Mouse (Mus musculus) liver, embryonic 16.5 days (tissue): ENCODE data around the gene Pdhx. TPM values are rescaled to one million over a fixed set of nuclear protein-coding genes. Genes with fewer than 3 reads are reported as not detected.

Source experiments
- ATAC-seq: fragments of 200-750 bp; cut with Nextera tagmentation; 2 replicates; pipeline ENCODE4 v1.8.0; 2017; ENCODE audit warnings: low read depth, mild to moderate bottlenecking, moderate number of reproducible peaks, moderate library complexity
- H3K27ac ChIP-seq: fragments of 300-500 bp; sonication (generic); 2 replicates; pipeline ENCODE4 v1.5.1; 2014; ENCODE audit warnings: mild to moderate bottlenecking, low read length
- H3K27me3 ChIP-seq: fragments of 300-500 bp; sonication (generic); 2 replicates; pipeline ENCODE4 v1.6.1; 2014; ENCODE audit warnings: low read depth, low read length, mixed read lengths; ENCODE audit not compliant: control insufficient read depth, insufficient read depth
- H3K36me3 ChIP-seq: fragments of 300-500 bp; sonication (generic); 2 replicates; pipeline ENCODE4 v1.6.1; 2014; ENCODE audit warnings: mild to moderate bottlenecking; ENCODE audit not compliant: control insufficient read depth, insufficient read depth
- H3K4me1 ChIP-seq: fragments of 300-500 bp; sonication (generic); 2 replicates; pipeline ENCODE4 v1.6.1; 2014; ENCODE audit warnings: low read depth, low read length, mixed read lengths; ENCODE audit not compliant: control insufficient read depth
- H3K4me2 ChIP-seq: fragments of 300-500 bp; sonication (generic); 2 replicates; pipeline ENCODE4 v1.6.1; 2014; ENCODE audit warnings: low read depth, low read length, mixed read lengths
- H3K4me3 ChIP-seq: fragments of 300-500 bp; sonication (generic); 2 replicates; pipeline ENCODE4 v1.5.1; 2014; ENCODE audit warnings: low read depth, mild to moderate bottlenecking, low read length
- H3K9ac ChIP-seq: fragments of 300-500 bp; sonication (generic); 2 replicates; pipeline ENCODE4 v1.6.1; 2014; ENCODE audit warnings: low read depth, low read length
- H3K9me3 ChIP-seq: fragments of 300-500 bp; sonication (generic); replicated peaks from 2 replicates; pipeline ENCODE4 v1.6.1; 2016; ENCODE audit warnings: low read length; ENCODE audit not compliant: control insufficient read depth
- WGBS: fragments of 180-500 bp; shearing (Covaris S2); extraction: QIAGEN DNeasy Blood & Tissue Kit; methylation state at CpG from one replicate; pipeline ENCODE4 v1.1.7; 2014; ENCODE audit not compliant: insufficient replicate concordance; 5-methylcytosine and 5-hydroxymethylcytosine counted together
- polyA plus RNA-seq: library from polyadenylated mRNA; unstranded; fragments of >200 nt; fragmentation: Nextera tagmentation; extraction: Ambion mirVana; gene quantifications from 2 replicates; pipeline ENCODE4 v1.2.1, GENCODE M21; 2015

Pdhx gene
- polyA plus RNA-seq, 1 experiment from 2014 or later, result 18.0 TPM

DNA sequence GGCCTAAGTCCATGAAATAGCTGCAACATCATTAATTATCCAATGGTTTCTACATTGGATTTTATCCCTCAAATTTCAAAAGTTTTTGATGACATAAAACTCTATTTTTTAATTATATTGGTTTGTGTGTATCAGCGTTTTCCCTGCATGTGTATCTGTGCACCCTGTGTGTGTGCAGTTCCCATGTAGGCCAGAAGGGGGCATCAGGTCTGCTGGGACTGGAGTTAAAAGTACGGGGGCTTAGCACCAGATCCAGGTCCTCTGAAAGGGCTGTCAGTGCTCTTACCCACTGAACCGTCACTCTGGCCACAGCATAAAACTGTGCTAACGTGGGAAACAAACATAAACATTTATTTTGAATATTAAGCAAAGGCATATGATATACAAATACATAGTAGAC lies 14.8 kb upstream of the Pdhx start:
- Histone ChIP-seq H3K36me3 (peaks cover 7% of the 10 kb centered on the region), H3K4me3 (no peak overlapping the region), H3K4me1 (no peaks in the 10 kb centered on the region), H3K4me2 (no peak overlapping the region), H3K27me3 (no peaks in the 10 kb centered on the region), H3K9me3 (no peaks in the 10 kb centered on the region), H3K27ac (no peak overlapping the region), H3K9ac (no peak overlapping the region)
- WGBS, result 90% methylated on average over 4 of the region's 4 CpGs
- no peak for ATAC-seq

DNA sequence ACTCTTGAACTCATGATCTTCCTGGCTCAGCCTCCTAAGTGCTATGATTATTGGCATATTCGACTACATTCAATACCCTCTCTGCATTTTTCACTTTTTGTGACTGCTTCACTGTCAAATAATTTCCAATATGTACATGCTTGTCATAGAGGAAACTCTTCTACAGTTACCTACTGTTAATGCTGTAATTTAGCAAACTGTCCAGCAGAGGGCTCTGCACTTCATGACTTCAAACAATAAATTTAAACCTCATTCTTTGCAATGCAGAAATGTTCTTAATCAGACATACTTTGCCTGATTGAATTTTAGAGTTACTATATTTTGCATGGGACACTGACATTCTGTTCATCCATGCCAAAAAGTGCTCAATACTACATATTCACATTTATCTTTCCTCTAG lies 13.1 kb upstream of the Pdhx start:
- 8% methylated on average over 1 of the region's 1 CpGs for WGBS
- Histone ChIP-seq H3K4me3 (no peak overlapping the region), H3K4me2 (no peak overlapping the region), H3K9me3 (no peaks in the 10 kb centered on the region), H3K36me3 (peaks cover 7% of the 10 kb centered on the region), H3K4me1 (no peaks in the 10 kb centered on the region), H3K9ac (no peak overlapping the region), H3K27ac (no peak overlapping the region), H3K27me3 (no peaks in the 10 kb centered on the region)
- ATAC-seq, result no peak

DNA sequence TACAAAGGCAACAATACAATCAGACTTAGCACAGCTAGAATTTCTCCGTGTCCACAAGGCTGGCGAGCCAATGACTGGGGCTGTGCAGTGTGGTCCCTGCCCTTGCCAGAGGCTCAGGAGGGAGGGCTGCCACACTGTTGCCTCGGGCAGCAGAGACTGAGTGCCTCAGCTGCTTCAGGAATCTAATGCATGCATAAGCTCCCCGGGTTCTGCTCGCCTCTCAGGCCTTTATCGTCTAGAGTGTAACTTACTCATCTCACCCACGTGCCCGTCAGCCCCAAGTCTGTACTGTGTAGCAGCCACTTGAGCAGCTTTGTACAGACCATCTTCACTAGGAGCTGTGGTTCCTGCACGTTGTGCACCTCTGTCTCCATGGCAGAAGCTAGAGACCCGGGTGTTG lies 12.3 kb upstream of the Pdhx start:
- peaks cover 7% of the 10 kb centered on the region for H3K36me3 ChIP-seq
- H3K4me1 ChIP-seq, result no peaks in the 10 kb centered on the region
- H3K27me3 ChIP-seq, result no peaks in the 10 kb centered on the region
- H3K27ac ChIP-seq, result no peak overlapping the region
- no peak for ATAC-seq
- 72% methylated on average over 10 of the region's 10 CpGs for WGBS
- no peaks in the 10 kb centered on the region for H3K9me3 ChIP-seq
- H3K4me3 ChIP-seq, result no peak overlapping the region
- no peak overlapping the region for H3K9ac ChIP-seq
- no peak overlapping the region for H3K4me2 ChIP-seq

DNA sequence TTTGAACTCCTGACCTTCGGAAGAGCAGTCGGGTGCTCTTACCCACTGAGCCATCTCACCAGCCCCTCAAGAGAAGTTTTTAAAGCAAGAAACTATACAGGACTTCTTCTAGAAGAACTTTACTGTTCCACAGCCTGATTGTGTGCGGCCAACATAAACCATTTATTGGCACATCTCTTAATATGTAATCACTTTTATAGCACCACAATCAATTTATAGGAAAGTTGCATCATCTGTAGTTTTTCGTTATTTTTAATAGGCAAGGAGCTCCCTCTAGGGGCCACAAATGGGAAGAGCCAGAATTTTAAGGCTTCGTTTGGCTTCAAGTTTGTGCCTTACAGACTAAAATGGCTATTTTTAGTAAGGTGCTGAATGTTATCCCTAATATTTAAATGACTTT lies 11.1 kb upstream of the Pdhx start:
- WGBS, result 53% methylated on average over 5 of the region's 5 CpGs

DNA sequence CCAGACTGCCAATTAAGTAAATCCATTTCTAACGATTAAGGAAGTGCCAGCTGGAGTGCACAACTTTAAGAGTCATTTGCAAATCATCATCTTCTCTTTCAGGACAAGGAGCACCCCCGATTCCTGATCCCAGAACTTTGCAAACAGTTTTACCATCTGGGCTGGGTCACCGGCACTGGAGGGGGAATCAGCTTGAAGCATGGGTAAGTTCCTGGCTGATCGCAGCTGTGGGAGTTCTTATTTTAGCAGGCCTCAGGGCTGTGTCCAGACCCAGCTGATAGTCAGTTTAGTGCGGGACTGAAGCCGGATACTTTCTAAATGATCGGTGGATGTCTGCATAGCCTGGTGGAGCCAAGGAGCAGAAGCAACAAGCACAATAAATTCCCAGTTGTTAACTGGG lies 9.5 kb upstream of the Pdhx start:
- no peaks in the 10 kb centered on the region for H3K4me1 ChIP-seq
- H3K4me2 ChIP-seq, result no peak overlapping the region
- H3K27ac ChIP-seq, result no peak overlapping the region
- peaks cover 5% of the 10 kb centered on the region for H3K36me3 ChIP-seq
- H3K27me3 ChIP-seq, result no peaks in the 10 kb centered on the region
- H3K4me3 ChIP-seq, result no peak overlapping the region
- WGBS, result 80% methylated on average over 7 of the region's 7 CpGs
- ATAC-seq, result no peak
- no peak overlapping the region for H3K9ac ChIP-seq
- no peaks in the 10 kb centered on the region for H3K9me3 ChIP-seq

More for the DNA sequence above, 11.1 kb upstream of the Pdhx start:
- Histone ChIP-seq H3K4me2 (no peak overlapping the region), H3K27me3 (no peaks in the 10 kb centered on the region), H3K9me3 (no peaks in the 10 kb centered on the region), H3K27ac (no peak overlapping the region), H3K9ac (no peak overlapping the region), H3K4me3 (no peak overlapping the region), H3K4me1 (no peaks in the 10 kb centered on the region), H3K36me3 (peaks cover 7% of the 10 kb centered on the region)
- no peak for ATAC-seq

DNA sequence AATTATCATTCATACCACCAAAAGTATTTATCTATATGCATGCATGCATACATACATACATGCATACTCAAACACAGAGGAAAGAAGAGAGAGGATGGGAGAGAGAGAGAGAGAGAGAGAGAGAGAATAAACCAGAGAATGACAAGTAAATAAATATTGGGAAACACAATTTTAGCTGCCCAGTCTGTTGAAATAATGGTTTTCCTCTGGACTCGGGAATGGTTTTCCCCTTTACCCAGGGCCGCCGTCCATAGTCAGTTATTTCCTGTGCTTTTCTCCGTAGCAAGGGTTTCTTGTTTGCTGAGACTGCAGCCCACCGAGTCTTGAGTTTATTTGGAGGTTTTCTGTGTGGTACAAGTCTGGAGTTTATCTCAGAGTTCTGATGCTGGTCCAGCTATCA lies 8.4 kb upstream of the Pdhx start:
- Histone ChIP-seq H3K4me3 (no peak overlapping the region), H3K4me2 (no peak overlapping the region), H3K9me3 (no peaks in the 10 kb centered on the region), H3K4me1 (no peaks in the 10 kb centered on the region), H3K9ac (no peak overlapping the region), H3K36me3 (no peaks in the 10 kb centered on the region), H3K27ac (no peak overlapping the region), H3K27me3 (no peaks in the 10 kb centered on the region)
- 66% methylated on average over 5 of the region's 5 CpGs for WGBS
- ATAC-seq, result no peak

DNA sequence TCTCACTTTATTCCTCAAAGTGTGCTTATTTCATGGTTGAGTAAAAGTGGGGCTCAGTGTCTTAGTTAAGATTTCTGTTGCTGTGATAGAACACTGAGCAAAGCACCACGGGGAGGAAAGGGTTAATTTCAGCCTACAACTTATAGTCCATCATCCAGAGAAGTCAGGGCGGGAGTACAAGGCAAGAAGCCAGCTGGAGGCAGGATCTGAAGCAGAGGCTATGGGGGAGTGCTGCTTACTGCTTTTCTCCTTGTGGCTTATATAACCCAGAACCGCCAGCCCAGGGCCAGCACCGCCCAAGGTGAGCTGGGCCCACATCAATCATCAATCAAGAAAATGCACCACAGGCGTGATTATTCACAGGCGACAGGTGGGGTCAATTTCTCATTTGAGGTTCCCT lies 7.8 kb upstream of the Pdhx start:
- H3K4me1 ChIP-seq, result no peaks in the 10 kb centered on the region
- 63% methylated on average over 6 of the region's 6 CpGs for WGBS
- H3K27ac ChIP-seq, result no peak overlapping the region
- H3K4me3 ChIP-seq, result no peak overlapping the region
- no peaks in the 10 kb centered on the region for H3K36me3 ChIP-seq
- no peaks in the 10 kb centered on the region for H3K27me3 ChIP-seq
- H3K9me3 ChIP-seq, result no peaks in the 10 kb centered on the region
- no peak for ATAC-seq
- H3K4me2 ChIP-seq, result no peak overlapping the region
- H3K9ac ChIP-seq, result no peak overlapping the region

DNA sequence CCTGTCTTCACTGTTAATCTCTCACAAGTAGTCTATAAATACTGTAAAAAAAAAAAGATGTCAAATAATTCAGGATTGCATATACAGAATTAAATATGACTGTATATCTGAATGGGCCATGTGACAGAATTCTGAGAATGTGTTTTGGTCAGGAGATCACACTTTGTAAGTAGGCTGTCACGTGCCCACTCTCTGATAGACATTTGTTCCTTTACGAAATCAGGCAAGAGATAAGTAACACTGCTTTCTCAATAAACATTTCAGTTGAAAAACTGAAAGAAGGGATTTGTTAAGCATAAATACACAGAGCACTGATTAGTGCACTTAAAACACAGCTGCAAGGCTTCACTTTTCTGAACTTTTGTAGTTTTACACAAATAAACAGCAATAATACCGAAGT lies 2.7 kb downstream of the Pdhx start:
- no peak overlapping the region for H3K4me2 ChIP-seq
- H3K27ac ChIP-seq, result no peak overlapping the region
- H3K9me3 ChIP-seq, result no peaks in the 10 kb centered on the region
- H3K9ac ChIP-seq, result no peak overlapping the region
- ATAC-seq, result no peak
- WGBS, result 44% methylated on average over 3 of the region's 3 CpGs
- H3K36me3 ChIP-seq, result no peaks in the 10 kb centered on the region
- no peaks in the 10 kb centered on the region for H3K27me3 ChIP-seq
- peaks cover 9% of the 10 kb centered on the region for H3K4me1 ChIP-seq
- H3K4me3 ChIP-seq, result no peak overlapping the region

DNA sequence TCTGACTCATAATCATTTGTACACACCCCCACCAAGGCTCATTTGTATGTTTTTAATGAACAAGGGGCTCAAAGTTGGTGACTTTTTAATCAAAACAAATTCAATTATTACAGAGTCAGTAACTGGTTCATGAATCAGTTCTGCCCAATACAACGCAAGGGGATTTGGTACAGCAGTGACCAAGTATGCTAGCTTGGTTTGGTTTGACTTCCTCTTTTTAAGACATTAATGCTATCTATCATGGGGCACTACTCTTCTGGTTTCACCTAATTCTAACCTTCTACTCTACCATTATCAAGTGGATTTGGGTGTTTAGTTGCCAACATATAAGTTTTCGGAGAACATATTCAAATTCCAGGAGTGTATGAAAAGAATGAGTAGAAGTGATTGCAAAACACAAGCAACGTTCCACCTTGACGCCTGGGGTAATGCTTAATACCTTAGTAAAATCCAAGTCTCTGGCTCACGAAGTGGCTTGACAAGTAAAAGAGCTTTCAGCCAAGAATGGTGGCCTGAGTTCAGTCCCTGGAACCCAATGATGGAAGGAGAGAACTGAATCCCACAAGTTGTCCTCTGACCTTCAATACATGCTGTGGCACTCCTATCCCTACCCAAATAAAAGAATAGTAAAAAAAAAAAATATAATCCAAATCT lies 3.4 kb downstream of the Pdhx start:
- Histone ChIP-seq H3K4me2 (no peak overlapping the region), H3K4me1 (peaks cover 9% of the 10 kb centered on the region), H3K9me3 (no peaks in the 10 kb centered on the region), H3K4me3 (no peak overlapping the region), H3K9ac (no peak overlapping the region), H3K27ac (no peak overlapping the region), H3K27me3 (no peaks in the 10 kb centered on the region), H3K36me3 (no peaks in the 10 kb centered on the region)
- 67% methylated on average over 5 of the region's 5 CpGs for WGBS
- ATAC-seq, result no peak
